Mouse (Mus musculus) cerebellum, adult 2 months (tissue): ENCODE data around the gene Gm7694.
A peak's percentile ranks its signal among the peaks of the same experiment; 100 is the strongest.

Source experiments
- CTCF ChIP-seq: fragments of 200-500 bp; IDR thresholded peaks from 2 replicates; pipeline ENCODE4 v1.5.1; 2011; ENCODE audit warnings: low read depth, mild to moderate bottlenecking, control low read depth, low read length, moderate library complexity, borderline replicate concordance; ENCODE audit not compliant: insufficient read depth
- POLR2A ChIP-seq: fragments of 200-500 bp; IDR thresholded peaks from 2 replicates; pipeline ENCODE4 v1.6.1; 2011; ENCODE audit warnings: low read length, control low read depth, borderline replicate concordance; ENCODE audit not compliant: insufficient read depth

- TF ChIP-seq POLR2A (peak; percentile 71), CTCF (no peak)
These were observed 50.6 kb downstream of the Gm7694 start for GRCm38 (mm10) chr1:170255560-170255910.
